Comparison of ENCODE assay signal across 9 mouse cellular contexts in genomic region chr7:126847421-126848398, GRCm38 (mm10). TPM values are rescaled to one million over a fixed set of nuclear protein-coding genes. Genes with fewer than 3 reads are reported as not detected.
DNase-seq lines count a peak whose midpoint lies in the region; ATAC-seq and TF ChIP-seq lines count a peak whose summit lies in the region.
"Had no signal": no experiment of that assay in that cellular context is flagged by ENCODE, and none has a peak within 500 bp of the region (broad histone marks: within the 10 kb centered on the region; RNA-seq: fewer than 3 reads in every experiment).

No protein-coding gene starts in this region.

- no peak overlapping the region for H3K27ac ChIP-seq in heart, embryonic 13.5 days (replicated peaks)
- peak overlapping the region; percentile 16 for H3K27ac ChIP-seq in cortical plate, adult 2 months (ENCODE audit: insufficient read depth, low read length)
- H3K27ac ChIP-seq in neural tube, embryonic 12.5 days = no peak overlapping the region

- peak overlapping the region; percentile 92 for H3K4me2 ChIP-seq in heart, embryonic 13.5 days
- H3K4me2 ChIP-seq in neural tube, embryonic 12.5 days (replicated peaks) = peak overlapping the region; percentile 99

- H3K36me3 ChIP-seq in heart, embryonic 13.5 days = peaks cover 12% of the 10 kb centered on the region
- H3K36me3 ChIP-seq in E14TG2a.4 (ENCODE audit: insufficient read depth, low read length) = peaks cover 35% of the 10 kb centered on the region
- peaks cover 17% of the 10 kb centered on the region for H3K36me3 ChIP-seq in neural tube, embryonic 12.5 days

- TF ChIP-seq CTCF in E14TG2a.4 (conservative IDR thresholded peaks at IDR 0.05; ENCODE audit: low read length) = no peak
- no peak for TF ChIP-seq CTCF in cortical plate, adult 2 months (IDR thresholded peaks at IDR 0.05; ENCODE audit: extremely low read depth, insufficient read depth, low read length)

- ATAC-seq in heart, embryonic 13.5 days (ENCODE audit: extremely low read depth, insufficient number of reproducible peaks, low FRiP score, low TSS enrichment) = no peak
- ATAC-seq in neural tube, embryonic 12.5 days (ENCODE audit: low FRiP score, low read depth) = peak; percentile 51
- ATAC-seq: Patski had no signal

- no peaks in the 10 kb centered on the region for H3K9me3 ChIP-seq in heart, embryonic 13.5 days
- no peaks in the 10 kb centered on the region for H3K9me3 ChIP-seq in E14TG2a.4 (ENCODE audit: low read length)
- H3K9me3 ChIP-seq in neural tube, embryonic 12.5 days = no peaks in the 10 kb centered on the region

- peaks cover 28% of the 10 kb centered on the region for H3K4me1 ChIP-seq in heart, embryonic 13.5 days
- H3K4me1 ChIP-seq in E14TG2a.4 (replicated peaks; ENCODE audit: low read depth, low read length) = peaks cover 47% of the 10 kb centered on the region
- no peaks in the 10 kb centered on the region for H3K4me1 ChIP-seq in cortical plate, adult 2 months (ENCODE audit: control insufficient read depth, insufficient read depth, low read length)
- H3K4me1 ChIP-seq in neural tube, embryonic 12.5 days = peaks cover 21% of the 10 kb centered on the region

- WGBS in heart, embryonic 13.5 days = 2% methylated on average over 38 of the region's 74 CpGs
- whole genome bisulfite sequencing in neural tube, embryonic 12.5 days = 1% methylated on average over 72 of the region's 74 CpGs

- peak overlapping the region; percentile 61 for H3K4me3 ChIP-seq in heart, embryonic 13.5 days
- peak overlapping the region; percentile 82 for H3K4me3 ChIP-seq in E14TG2a.4 (replicated peaks; ENCODE audit: low read length)
- H3K4me3 ChIP-seq in cortical plate, adult 2 months (ENCODE audit: insufficient read depth, low read length) = peak overlapping the region; percentile 40
- H3K4me3 ChIP-seq in neural tube, embryonic 12.5 days = peak overlapping the region; percentile 54

- H3K9ac ChIP-seq in heart, embryonic 13.5 days = peak overlapping the region; percentile 80
- peak overlapping the region; percentile 75 for H3K9ac ChIP-seq in neural tube, embryonic 12.5 days

- no peak for TF ChIP-seq POLR2A in cortical plate, adult 2 months (IDR thresholded peaks at IDR 0.05; ENCODE audit: extremely low read depth, insufficient read depth, low read length)

- no peak for DNase-seq in heart, postnatal 4 days
- DNase-seq in induced T-regulatory cell, adult 2 months (ENCODE audit: low read depth) = peak; percentile 20
- DNase-seq in natural killer cell, adult 2 months (ENCODE audit: low spot score in 2 of 2) = no peak
- DNase-seq in urinary bladder, adult 2 months (ENCODE audit: low spot score) = no peak

- H3K27me3 ChIP-seq in heart, embryonic 13.5 days (replicated peaks) = peaks cover 66% of the 10 kb centered on the region
- H3K27me3 ChIP-seq in E14TG2a.4 (ENCODE audit: insufficient read depth, low read length) = peaks cover 43% of the 10 kb centered on the region
- peaks cover 40% of the 10 kb centered on the region for H3K27me3 ChIP-seq in neural tube, embryonic 12.5 days (replicated peaks)

RNA-seq across cellular contexts. Expression of gene Doc2a, which starts 0.5 kb away (rescaled TPM):
- 0.15 and 0.17 TPM in 2 replicates for polyA plus RNA-seq in heart, embryonic 13.5 days (2015; fragmentation: Nextera tagmentation; extraction: Ambion mirVana)
- total RNA-seq in heart, postnatal 4 days (2021) = not detected
- polyA plus RNA-seq in cortical plate, adult 2 months (2012; rRNA removed) = 45.9 and 52.6 TPM in 2 replicates
- 6.2 and 9.1 TPM in 2 replicates for polyA plus RNA-seq in neural tube, embryonic 12.5 days (2016; fragmentation: Nextera tagmentation; extraction: Ambion mirVana)
- polyA plus RNA-seq in urinary bladder, adult 2 months (2012; rRNA removed) = not detected in 2 replicates
- polyA plus RNA-seq: Patski had no signal

RNA-seq across cellular contexts. Expression of gene Hirip3, which starts 14.1 kb away (rescaled TPM):
- polyA plus RNA-seq in heart, embryonic 13.5 days (2015; fragmentation: Nextera tagmentation; extraction: Ambion mirVana) = 18.8 and 23.1 TPM in 2 replicates
- 10 to 100 TPM; 22.8 to 26.1 TPM for total RNA-seq in heart, postnatal 4 days (2021)
- polyA plus RNA-seq in cortical plate, adult 2 months (2012; rRNA removed) = 58.5 and 69.2 TPM in 2 replicates
- polyA plus RNA-seq in neural tube, embryonic 12.5 days (2016; fragmentation: Nextera tagmentation; extraction: Ambion mirVana) = 29.1 and 33.5 TPM in 2 replicates
- 18.0 and 21.0 TPM in 2 replicates for polyA plus RNA-seq in urinary bladder, adult 2 months (2012; rRNA removed)

RNA-seq across cellular contexts. Expression of gene Ino80e, which starts 14.5 kb away (rescaled TPM):
- 55.6 and 55.8 TPM in 2 replicates for polyA plus RNA-seq in heart, embryonic 13.5 days (2015; fragmentation: Nextera tagmentation; extraction: Ambion mirVana)
- 10 to 100 TPM; 33.5 to 34.1 TPM for total RNA-seq in heart, postnatal 4 days (2021)
- 55.6 and 59.3 TPM in 2 replicates for polyA plus RNA-seq in cortical plate, adult 2 months (2012; rRNA removed)
- 86.4 and 88.0 TPM in 2 replicates for polyA plus RNA-seq in neural tube, embryonic 12.5 days (2016; fragmentation: Nextera tagmentation; extraction: Ambion mirVana)
- polyA plus RNA-seq in urinary bladder, adult 2 months (2012; rRNA removed) = 42.3 and 46.0 TPM in 2 replicates

RNA-seq across cellular contexts. Expression of gene 4930451I11Rik, which starts 16.3 kb away (rescaled TPM):
- polyA plus RNA-seq in heart, embryonic 13.5 days (2015; fragmentation: Nextera tagmentation; extraction: Ambion mirVana) = not detected in 2 replicates
- total RNA-seq in heart, postnatal 4 days (2021) = not detected
- polyA plus RNA-seq in cortical plate, adult 2 months (2012; rRNA removed) = 0.67 TPM in 1 of 2 replicates, not detected in the other
- polyA plus RNA-seq in neural tube, embryonic 12.5 days (2016; fragmentation: Nextera tagmentation; extraction: Ambion mirVana) = not detected in 2 replicates
- not detected in 2 replicates for polyA plus RNA-seq in urinary bladder, adult 2 months (2012; rRNA removed)
- polyA plus RNA-seq: Patski had no signal

RNA-seq across cellular contexts. Expression of gene Taok2, which starts 36.8 kb away (rescaled TPM):
- 31.8 and 32.1 TPM in 2 replicates for polyA plus RNA-seq in heart, embryonic 13.5 days (2015; fragmentation: Nextera tagmentation; extraction: Ambion mirVana)
- 10 to 100 TPM; 65.0 to 66.5 TPM for total RNA-seq in heart, postnatal 4 days (2021)
- polyA plus RNA-seq in cortical plate, adult 2 months (2012; rRNA removed) = 103 and 104 TPM in 2 replicates
- polyA plus RNA-seq in neural tube, embryonic 12.5 days (2016; fragmentation: Nextera tagmentation; extraction: Ambion mirVana) = 57.5 and 59.1 TPM in 2 replicates
- polyA plus RNA-seq in urinary bladder, adult 2 months (2012; rRNA removed) = 55.8 and 65.4 TPM in 2 replicates
